Mouse (Mus musculus) kidney, adult 2 months (tissue): ENCODE measurements around the gene Aspscr1.

Experiments
- CTCF ChIP-seq: fragments of 200-500 bp; conservative IDR thresholded peaks from 2 replicates; pipeline ENCODE4 v1.5.1; 2011; ENCODE audit warnings: low read depth, mild to moderate bottlenecking, control low read depth, low read length, moderate library complexity, mixed read lengths; ENCODE audit not compliant: insufficient read depth, insufficient read length
- POLR2A ChIP-seq: fragments of 200-500 bp; IDR thresholded peaks from one replicate; pipeline ENCODE4 v1.6.1; 2011; ENCODE audit warnings: low read depth, low read length, control low read depth

DNA sequence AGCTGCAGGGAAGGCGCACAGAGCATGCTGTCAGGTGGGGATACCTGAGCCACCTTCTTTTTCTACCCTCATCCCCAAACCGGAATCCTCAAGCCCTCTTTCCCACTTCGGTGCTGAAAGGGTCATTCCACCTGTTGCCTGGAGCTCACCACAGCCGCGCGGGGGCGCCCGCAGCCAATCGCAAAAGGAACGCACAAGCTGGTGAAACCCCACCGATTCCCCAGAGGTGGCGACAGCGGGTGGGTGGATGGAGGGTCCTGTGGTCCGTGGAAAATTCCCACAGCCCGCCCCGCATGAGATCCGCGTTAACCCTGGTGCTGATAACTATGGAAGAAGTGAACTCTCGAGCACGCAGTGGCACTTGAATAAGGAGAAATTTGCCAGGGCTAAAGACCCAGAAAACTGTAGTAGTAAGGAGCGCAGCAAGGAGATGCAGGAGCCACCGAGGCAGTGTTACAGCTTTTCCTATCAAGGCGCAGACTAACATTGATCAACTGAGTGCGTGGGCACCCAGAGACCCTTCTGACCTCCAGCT lies 13.8 kb upstream of the Aspscr1 start:
- peak; percentile 82 for TF ChIP-seq CTCF
- no peak for TF ChIP-seq POLR2A
